8 mouse cellular contexts compared by ENCODE assay signal in the genomic region with DNA sequence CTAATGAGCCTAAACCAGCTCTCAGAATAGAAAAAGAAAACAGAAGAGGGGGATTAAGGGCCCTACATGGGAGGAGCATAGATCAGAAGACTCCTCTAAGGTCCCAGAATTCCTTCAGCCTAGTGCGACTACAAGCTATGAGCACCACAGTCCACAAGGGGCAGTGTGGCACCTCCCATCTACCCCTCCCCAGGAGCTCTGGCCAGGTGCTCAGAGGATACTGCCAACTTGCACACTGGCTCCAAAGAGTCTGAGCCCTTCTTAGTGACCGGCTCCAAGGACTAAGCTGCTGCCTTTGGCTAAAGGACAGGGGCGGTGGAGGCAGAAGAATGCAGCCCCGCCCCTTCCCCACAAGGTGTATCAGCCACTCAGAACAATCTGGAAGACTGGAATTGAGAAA.
DNase-seq lines count a peak whose midpoint lies in the region; ATAC-seq and TF ChIP-seq lines count a peak whose summit lies in the region.

No protein-coding gene starts in this region.

- peak; percentile 63 for DNase-seq in 3134 (ENCODE audit: extremely low read depth, insufficient read length, low spot score)
- peak; percentile 66 to 70 for DNase-seq in B cell, adult 2 months
- DNase-seq in cerebellum, adult 11 months: peak; percentile 71
- peak; percentile 69 for DNase-seq in forebrain, embryonic 14.5 days (ENCODE audit: low spot score)
- DNase-seq in liver, embryonic 13.5 days: peak; percentile 11

- no peaks in the 10 kb centered on the region for H3K36me3 ChIP-seq in forebrain, embryonic 14.5 days (ENCODE audit: control insufficient read depth, insufficient read depth, low read length)
- no peaks in the 10 kb centered on the region for H3K36me3 ChIP-seq in hindbrain, embryonic 16.5 days (ENCODE audit: control insufficient read depth, insufficient read depth, low read length)
- no peaks in the 10 kb centered on the region for H3K36me3 ChIP-seq in liver, embryonic 13.5 days

- peaks cover 59% of the 10 kb centered on the region for H3K4me1 ChIP-seq in forebrain, embryonic 14.5 days (ENCODE audit: control insufficient read depth, insufficient read depth, low read length)
- peaks cover 69% of the 10 kb centered on the region for H3K4me1 ChIP-seq in hindbrain, embryonic 16.5 days (ENCODE audit: control insufficient read depth, insufficient read depth, low read depth, low read length)
- H3K4me1 ChIP-seq in liver, embryonic 13.5 days (replicated peaks): peaks cover 12% of the 10 kb centered on the region; the same call in 1 of the 2 replicates
- peaks cover 27% of the 10 kb centered on the region for H3K4me1 ChIP-seq in olfactory bulb, adult 2 months (ENCODE audit: control insufficient read depth, insufficient read depth, low read length)

- H3K4me2 ChIP-seq in forebrain, embryonic 14.5 days (ENCODE audit: low read length): no peak overlapping the region
- H3K4me2 ChIP-seq in hindbrain, embryonic 16.5 days (ENCODE audit: low read length): no peak overlapping the region
- H3K4me2 ChIP-seq in liver, embryonic 13.5 days: no peak overlapping the region

- 0 out of 2 replicates have a peak, but pooled peaks have one; percentile 17 for ATAC-seq in forebrain, embryonic 14.5 days
- 0 out of 2 replicates have a peak, but pooled peaks have one; percentile 44 for ATAC-seq in hindbrain, embryonic 16.5 days
- no peak for ATAC-seq in liver, embryonic 13.5 days (ENCODE audit: low read depth)
- ATAC-seq in erythroid progenitor cell, adult 5-6 weeks (replicated peaks; ENCODE audit: low FRiP score, poor library complexity, severe bottlenecking): no peak; the same call in 1 of the 2 replicates

- H3K4me3 ChIP-seq in forebrain, embryonic 14.5 days (ENCODE audit: low read depth, low read length): no peak overlapping the region
- no peak overlapping the region for H3K4me3 ChIP-seq in hindbrain, embryonic 16.5 days (ENCODE audit: low read length)
- H3K4me3 ChIP-seq in liver, embryonic 13.5 days (replicated peaks): no peak overlapping the region
- no peak overlapping the region for H3K4me3 ChIP-seq in olfactory bulb, adult 2 months (ENCODE audit: insufficient read depth, low read depth, low read length)

- no peaks in the 10 kb centered on the region for H3K9me3 ChIP-seq in forebrain, embryonic 14.5 days (replicated peaks; ENCODE audit: control insufficient read depth, low read length)
- H3K9me3 ChIP-seq in hindbrain, embryonic 16.5 days (ENCODE audit: control insufficient read depth, low read length): no peaks in the 10 kb centered on the region
- H3K9me3 ChIP-seq in liver, embryonic 13.5 days (replicated peaks): no peaks in the 10 kb centered on the region

- H3K27ac ChIP-seq in forebrain, embryonic 14.5 days (ENCODE audit: low read depth, low read length): no peak overlapping the region
- H3K27ac ChIP-seq in hindbrain, embryonic 16.5 days (ENCODE audit: low read depth, low read length): peak overlapping the region; percentile 49
- no peak overlapping the region for H3K27ac ChIP-seq in liver, embryonic 13.5 days
- H3K27ac ChIP-seq in olfactory bulb, adult 2 months (ENCODE audit: insufficient read depth, low read depth, low read length): no peak overlapping the region

- TF ChIP-seq POLR2A in olfactory bulb, adult 2 months (IDR thresholded peaks at IDR 0.05; ENCODE audit: insufficient read depth, low read depth, low read length): no peak

- no peaks in the 10 kb centered on the region for H3K27me3 ChIP-seq in forebrain, embryonic 14.5 days (replicated peaks; ENCODE audit: control insufficient read depth, insufficient read depth, low read length)
- H3K27me3 ChIP-seq in hindbrain, embryonic 16.5 days (replicated peaks; ENCODE audit: control insufficient read depth, insufficient read depth, low read length): no peaks in the 10 kb centered on the region
- H3K27me3 ChIP-seq in liver, embryonic 13.5 days: no peaks in the 10 kb centered on the region

- no peak overlapping the region for H3K9ac ChIP-seq in forebrain, embryonic 14.5 days (ENCODE audit: low read length)
- H3K9ac ChIP-seq in hindbrain, embryonic 16.5 days (ENCODE audit: low read depth, low read length): no peak overlapping the region
- H3K9ac ChIP-seq in liver, embryonic 13.5 days: no peak overlapping the region

- 22% methylated on average over 4 of the region's 4 CpGs for WGBS in forebrain, embryonic 14.5 days
- WGBS in hindbrain, embryonic 16.5 days: 41% methylated on average over 4 of the region's 4 CpGs
- WGBS in liver, embryonic 13.5 days (ENCODE audit: insufficient replicate concordance): 45% methylated on average over 4 of the region's 4 CpGs
- WGBS in olfactory bulb, adult 2 months: 45% methylated on average over 4 of the region's 4 CpGs

- TF ChIP-seq CTCF in olfactory bulb, adult 2 months (IDR thresholded peaks at IDR 0.05; ENCODE audit: insufficient read depth, low read depth, low read length): peak; percentile 46; the same call in 1 of the 2 replicates

Comparison
In these comparisons a context has a peak if more than half of its experiments do, and no peak if none do; other contexts are left out.
1. DNase-seq: peak in every context shown above with its lines; median percentile 71 in cerebellum, adult 11 months; 69 in forebrain, embryonic 14.5 days; 68 in B cell, adult 2 months; 63 in 3134; 11 in liver, embryonic 13.5 days.
2. ATAC-seq: peak in forebrain, embryonic 14.5 days (single experiment) and hindbrain, embryonic 16.5 days (single experiment); none in liver, embryonic 13.5 days (single experiment) and erythroid progenitor cell, adult 5-6 weeks (single experiment).